Mouse (Mus musculus): ENCODE data around the gene Fam129a.
"Not testable (repeated sequence)": the region's sequence is repeated elsewhere in the genome, so short reads cannot be mapped to it uniquely, and the experiment has no call there.

Fam129a gene

GRCm38 (mm10) chr1:151583457-151584181, 12.6 kb downstream of the Fam129a start:
- no peak for DNase-seq (ENCODE audit: low read depth in 2 of 2, low spot score in 2 of 2)

GRCm38 (mm10) chr1:151584182-151584471, 13.1 kb downstream of the Fam129a start:
- no peak for DNase-seq (ENCODE audit: low read depth in 2 of 2, low spot score in 2 of 2)

GRCm38 (mm10) chr1:151584565-151585216, 13.7 kb downstream of the Fam129a start:
- DNase-seq (ENCODE audit: low read depth in 2 of 2, low spot score in 2 of 2): no peak

- DNase-seq (ENCODE audit: low read depth in 2 of 2, low spot score in 2 of 2): no peak
Measured at GRCm38 (mm10) chr1:151585647-151586046, 14.7 kb downstream of the Fam129a start.

GRCm38 (mm10) chr1:151592085-151593017, 21.4 kb downstream of the Fam129a start:
- no peak for DNase-seq (ENCODE audit: low read depth in 2 of 2, low spot score in 2 of 2)

- no peak for DNase-seq (ENCODE audit: low read depth in 2 of 2, low spot score in 2 of 2)
Measured at GRCm38 (mm10) chr1:151594906-151595305, 23.9 kb downstream of the Fam129a start.

GRCm38 (mm10) chr1:151595600-151596299, 24.8 kb downstream of the Fam129a start:
- no peak for DNase-seq (ENCODE audit: low read depth in 2 of 2, low spot score in 2 of 2)

- DNase-seq (ENCODE audit: low read depth in 2 of 2, low spot score in 2 of 2): no peak
Measured at GRCm38 (mm10) chr1:151596562-151596961, 25.6 kb downstream of the Fam129a start.

GRCm38 (mm10) chr1:151597677-151598297, 26.8 kb downstream of the Fam129a start:
- no peak for DNase-seq (ENCODE audit: low read depth in 2 of 2, low spot score in 2 of 2)

- DNase-seq (ENCODE audit: low read depth in 2 of 2, low spot score in 2 of 2): no peak
Measured at GRCm38 (mm10) chr1:151598876-151599275, 27.9 kb downstream of the Fam129a start.

- DNase-seq (ENCODE audit: low read depth in 2 of 2, low spot score in 2 of 2): no peak
Measured at GRCm38 (mm10) chr1:151604328-151604727, 33.3 kb downstream of the Fam129a start.

- not testable (repeated sequence) for DNase-seq (ENCODE audit: low read depth in 2 of 2, low spot score in 2 of 2)
Measured at GRCm38 (mm10) chr1:151607957-151608356, 37.0 kb downstream of the Fam129a start.

- DNase-seq (ENCODE audit: low read depth in 2 of 2, low spot score in 2 of 2): no peak
Measured at GRCm38 (mm10) chr1:151610621-151611020, 39.6 kb downstream of the Fam129a start.

GRCm38 (mm10) chr1:151614320-151614935, 43.4 kb downstream of the Fam129a start:
- no peak for DNase-seq (ENCODE audit: low read depth in 2 of 2, low spot score in 2 of 2)

- DNase-seq (ENCODE audit: low read depth in 2 of 2, low spot score in 2 of 2): no peak
Measured at GRCm38 (mm10) chr1:151615625-151616024, 44.6 kb downstream of the Fam129a start.

GRCm38 (mm10) chr1:151616555-151617205, 45.7 kb downstream of the Fam129a start:
- no peak for DNase-seq (ENCODE audit: low read depth in 2 of 2, low spot score in 2 of 2)

GRCm38 (mm10) chr1:151618251-151618650, 47.3 kb downstream of the Fam129a start:
- DNase-seq (ENCODE audit: low read depth in 2 of 2, low spot score in 2 of 2): no peak

GRCm38 (mm10) chr1:151619281-151619711, 48.3 kb downstream of the Fam129a start:
- no peak for DNase-seq (ENCODE audit: low read depth in 2 of 2, low spot score in 2 of 2)

GRCm38 (mm10) chr1:151620730-151621129, 49.7 kb downstream of the Fam129a start:
- DNase-seq (ENCODE audit: low read depth in 2 of 2, low spot score in 2 of 2): no peak

Data from CD8-positive naive resting alpha-beta T cell, adult 2 months (primary cell).